Mouse (Mus musculus) stomach, postnatal 0 days (tissue): ENCODE measurements around the gene Gm20605. TPM values are rescaled to one million over a fixed set of nuclear protein-coding genes. Genes with fewer than 3 reads are reported as not detected.

Experiments
- ATAC-seq: fragments of 200-750 bp; cut with Nextera tagmentation; 2 replicates; pipeline ENCODE4 v1.8.0; 2017; ENCODE audit not compliant: low FRiP score, low TSS enrichment
- DNase-seq: peaks from one replicate; pipeline ENCODE4 v3.0.0-alpha.2; 2016; ENCODE audit warnings: low spot score
- H3K27ac ChIP-seq: fragments of 300-500 bp; sonication (generic); replicated peaks from 2 replicates; pipeline ENCODE4 v1.5.1; 2014; ENCODE audit warnings: mild to moderate bottlenecking, control low read depth
- H3K27me3 ChIP-seq: fragments of 300-500 bp; sonication (generic); 2 replicates; pipeline ENCODE4 v1.6.1; 2014; ENCODE audit warnings: low read length; ENCODE audit not compliant: control insufficient read depth, insufficient read depth
- H3K36me3 ChIP-seq: fragments of 300-500 bp; sonication (generic); 2 replicates; pipeline ENCODE4 v1.6.1; 2014; ENCODE audit warnings: low read length, mixed read lengths; ENCODE audit not compliant: control insufficient read depth, insufficient read depth
- H3K4me1 ChIP-seq: fragments of 300-500 bp; sonication (generic); replicated peaks from 2 replicates; pipeline ENCODE4 v1.6.1; 2014; ENCODE audit warnings: antibody characterized with exemption; ENCODE audit not compliant: control insufficient read depth, insufficient read depth
- H3K4me2 ChIP-seq: fragments of 300-500 bp; sonication (generic); replicated peaks from 2 replicates; pipeline ENCODE4 v1.6.1; 2014; ENCODE audit warnings: low read depth, mild to moderate bottlenecking, control low read depth, moderate library complexity
- H3K4me3 ChIP-seq: fragments of 300-500 bp; sonication (generic); 2 replicates; pipeline ENCODE4 v1.5.1; 2014; ENCODE audit warnings: low read depth, low read length, control low read depth
- H3K9ac ChIP-seq: fragments of 300-500 bp; sonication (generic); 2 replicates; pipeline ENCODE4 v1.6.1; 2014; ENCODE audit warnings: mild to moderate bottlenecking, low read length, control low read depth, mixed read lengths
- H3K9me3 ChIP-seq: fragments of 300-500 bp; sonication (generic); 2 replicates; pipeline ENCODE4 v1.6.1; 2016; ENCODE audit warnings: low read length; ENCODE audit not compliant: control insufficient read depth
- CTCF ChIP-seq: IDR thresholded peaks from 2 replicates; pipeline ENCODE4 v1.5.1; 2016; ENCODE audit warnings: antibody characterized with exemption, low read depth, mild to moderate bottlenecking, moderate library complexity
- EP300 ChIP-seq: optimal IDR thresholded peaks from 2 replicates; pipeline ENCODE3; 2016; ENCODE audit warnings: antibody characterized with exemption
- WGBS: fragments of 180-500 bp; shearing (Covaris S2); extraction: QIAGEN DNeasy Blood & Tissue Kit; methylation state at CpG from one replicate; pipeline ENCODE4 v1.1.7; 2014; 5-methylcytosine and 5-hydroxymethylcytosine counted together
- polyA plus RNA-seq: library from polyadenylated mRNA; unstranded; fragments of >200 nt; fragmentation: Nextera tagmentation; extraction: Ambion mirVana; gene quantifications from 2 replicates; pipeline ENCODE4 v1.2.1, GENCODE M21; 2015

The Gm20605 gene
- polyA plus RNA-seq, 1 experiment from 2014 or later, result 2.4 TPM

DNA sequence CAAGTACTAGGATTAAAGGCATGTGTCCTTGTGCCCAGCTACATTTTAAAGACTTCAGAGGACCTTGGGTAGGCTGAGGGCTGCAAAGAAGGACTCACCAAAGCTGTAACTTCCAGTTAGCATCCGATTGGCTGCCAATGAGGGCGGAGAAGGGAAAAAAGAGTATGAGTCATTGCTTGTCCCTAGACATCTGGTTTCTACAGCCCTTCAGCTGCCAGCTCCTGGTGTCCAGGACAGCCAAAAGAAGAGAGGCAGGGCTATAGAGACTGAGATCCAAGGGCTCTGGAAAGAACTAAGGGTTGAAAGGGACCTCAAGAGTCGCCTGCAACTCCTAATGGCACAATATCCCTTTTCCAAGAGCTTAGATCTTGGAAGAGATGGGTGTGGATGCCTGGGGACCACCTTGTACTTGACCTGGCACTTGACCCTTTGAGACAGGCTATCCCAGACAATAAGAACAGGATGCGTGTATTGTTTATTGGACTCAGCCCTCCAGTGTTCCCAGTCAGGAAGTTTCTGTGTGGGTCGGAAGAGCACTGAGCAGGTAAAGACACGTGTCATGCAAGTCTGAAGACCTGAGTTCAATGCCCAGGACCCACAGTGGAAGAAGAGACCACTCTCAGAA lies 31.2 kb downstream of the Gm20605 start:
- DNase-seq (peak; percentile 47), ATAC-seq (peak; percentile 41; the same call in 1 of the 2 replicates)
- Histone ChIP-seq H3K4me2 (no peak overlapping the region), H3K4me1 (no peaks in the 10 kb centered on the region), H3K27me3 (no peaks in the 10 kb centered on the region), H3K9ac (no peak overlapping the region), H3K9me3 (no peaks in the 10 kb centered on the region), H3K4me3 (no peak overlapping the region), H3K36me3 (no peaks in the 10 kb centered on the region), H3K27ac (peak overlapping the region; percentile 56; the same call in 1 of the 2 replicates)
- TF ChIP-seq EP300 (no peak), CTCF (no peak)
- 74% methylated on average over 6 of the region's 6 CpGs for WGBS

DNA sequence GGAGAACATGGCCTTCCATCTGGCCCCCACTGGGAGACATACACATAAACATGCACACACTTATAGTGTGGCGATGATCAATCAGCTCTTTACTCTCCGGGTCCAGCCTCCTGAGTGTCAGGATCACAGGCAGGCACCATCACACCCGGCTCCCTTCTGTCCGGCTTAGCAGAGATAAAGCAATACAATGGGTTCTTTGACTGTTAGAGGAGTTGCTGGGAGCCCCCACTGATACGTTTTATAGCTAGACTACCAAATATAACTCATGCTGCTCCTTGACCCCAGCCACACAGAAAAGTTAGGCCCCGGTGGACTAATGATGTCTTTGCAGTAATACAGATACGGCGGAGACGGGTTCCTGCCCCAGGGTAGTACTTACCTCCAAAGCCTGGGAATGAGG lies 34.1 kb downstream of the Gm20605 start:
- Histone ChIP-seq H3K4me2 (no peak overlapping the region), H3K4me3 (no peak overlapping the region), H3K27ac (no peak overlapping the region), H3K9me3 (no peaks in the 10 kb centered on the region), H3K36me3 (0 out of 2 replicates have a peak, but pooled peaks cover 6% of the 10 kb centered on the region), H3K4me1 (no peaks in the 10 kb centered on the region), H3K9ac (no peak overlapping the region), H3K27me3 (no peaks in the 10 kb centered on the region)
- no peak for TF ChIP-seq EP300
- TF ChIP-seq CTCF, result no peak
- ATAC-seq (no peak), DNase-seq (no peak)
- WGBS, result 77% methylated on average over 9 of the region's 9 CpGs

DNA sequence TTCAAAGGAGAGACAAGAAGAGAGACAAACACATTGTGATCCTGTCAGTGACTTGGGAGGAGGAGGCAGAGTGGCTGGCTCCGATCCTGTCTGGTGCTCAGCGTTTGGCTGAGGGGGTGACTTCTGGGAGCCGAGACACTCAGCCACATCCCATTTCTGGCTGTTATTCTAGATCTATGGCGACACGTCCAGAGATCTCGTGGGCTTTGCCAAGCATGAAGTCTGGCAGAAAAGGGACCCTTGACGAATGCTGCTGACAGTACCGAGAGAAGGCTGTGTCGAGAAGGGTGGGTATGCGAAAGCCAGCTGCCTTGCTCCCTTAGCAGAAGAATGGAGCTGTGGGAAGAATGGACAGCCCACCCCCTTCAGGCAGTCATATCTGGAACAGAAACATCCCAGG lies 40.0 kb downstream of the Gm20605 start:
- Histone ChIP-seq H3K9ac (no peak overlapping the region), H3K36me3 (0 out of 2 replicates have a peak, but pooled peaks cover 6% of the 10 kb centered on the region), H3K9me3 (no peaks in the 10 kb centered on the region), H3K27me3 (no peaks in the 10 kb centered on the region), H3K4me3 (no peak overlapping the region), H3K27ac (peak overlapping the region; percentile 40), H3K4me2 (0 out of 2 replicates have a peak overlapping the region, but pooled peaks have one; percentile 17), H3K4me1 (peaks cover 6% of the 10 kb centered on the region; the same call in 1 of the 2 replicates)
- peak; percentile 19; the same call in 1 of the 2 replicates for TF ChIP-seq CTCF
- no peak for TF ChIP-seq EP300
- ATAC-seq, result no peak
- WGBS, result 49% methylated on average over 10 of the region's 10 CpGs
- DNase-seq, result no peak

DNA sequence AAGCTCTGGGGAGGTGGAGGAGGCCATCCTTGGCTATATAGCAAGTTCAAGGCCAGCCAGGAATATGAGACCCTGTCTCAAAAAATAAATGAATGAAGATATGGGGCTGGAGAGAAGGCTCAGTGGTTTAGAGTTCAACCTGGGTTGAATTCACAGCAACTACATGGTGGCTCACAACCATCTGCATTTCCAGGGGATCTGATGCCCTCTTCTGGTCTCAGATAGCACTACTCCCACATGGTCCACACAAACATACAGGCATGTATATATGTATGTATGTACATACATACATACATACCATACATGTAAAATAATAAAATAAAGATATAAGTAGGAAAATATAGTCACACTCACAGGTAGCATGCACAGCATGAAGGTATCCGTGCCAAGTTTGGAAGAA lies 41.3 kb downstream of the Gm20605 start:
- H3K27ac ChIP-seq, result no peak overlapping the region

DNA sequence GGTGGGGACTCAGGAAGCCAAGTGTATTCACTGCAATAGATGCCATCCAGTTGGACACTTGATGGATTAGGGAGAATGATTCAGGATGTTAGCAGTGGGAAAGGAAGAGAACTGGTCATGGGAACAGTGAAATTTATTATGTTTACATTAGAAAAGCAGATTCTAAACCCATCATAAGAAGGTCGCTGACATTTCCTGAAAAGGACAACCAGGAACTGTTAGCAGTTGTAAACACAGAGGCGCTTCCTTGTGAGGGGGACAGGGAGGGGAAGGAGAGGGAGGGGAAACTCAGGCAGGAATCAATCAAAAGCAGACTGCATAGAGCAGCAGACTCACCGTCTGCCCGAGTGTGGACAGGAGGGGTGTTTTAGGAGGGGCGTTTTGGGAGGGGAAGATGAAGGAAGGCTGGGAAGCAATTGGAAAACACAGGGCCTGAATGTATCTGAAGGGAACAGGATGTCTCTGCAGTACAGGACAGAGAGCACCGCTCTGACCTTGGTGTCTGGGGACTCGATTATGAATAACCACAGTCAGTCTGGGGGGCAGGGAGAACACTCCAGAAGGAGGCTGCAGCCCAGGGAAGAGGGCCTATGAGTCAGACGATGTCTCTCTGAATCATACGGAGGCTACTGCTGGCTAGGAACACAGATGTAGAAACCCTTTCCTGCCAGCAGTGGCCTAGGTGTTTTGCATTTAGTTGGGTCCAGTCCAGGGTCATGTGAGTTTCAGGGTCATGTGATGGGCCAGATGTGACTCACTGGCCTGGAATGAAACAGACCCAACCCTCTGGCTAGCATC lies 42.7 kb downstream of the Gm20605 start:
- H3K4me1 ChIP-seq, result peaks cover 6% of the 10 kb centered on the region; the same call in 1 of the 2 replicates
- H3K4me2 ChIP-seq, result peak overlapping the region; percentile 18; the same call in 1 of the 2 replicates
- TF ChIP-seq CTCF (peak; percentile 1; the same call in 1 of the 2 replicates), EP300 (no peak)
- no peaks in the 10 kb centered on the region for H3K9me3 ChIP-seq
- 0 out of 2 replicates have a peak, but pooled peaks cover 2% of the 10 kb centered on the region for H3K36me3 ChIP-seq
- peak; percentile 90 for ATAC-seq
- WGBS, result 13% methylated on average over 9 of the region's 9 CpGs
- H3K4me3 ChIP-seq, result no peak overlapping the region
- H3K27ac ChIP-seq, result peak overlapping the region; percentile 90
- H3K27me3 ChIP-seq, result no peaks in the 10 kb centered on the region
- H3K9ac ChIP-seq, result 0 out of 2 replicates have a peak overlapping the region, but pooled peaks have one; percentile 23
- peak; percentile 70 for DNase-seq

More for the DNA sequence above, 41.3 kb downstream of the Gm20605 start:
- ATAC-seq (no peak), DNase-seq (no peak)
- Histone ChIP-seq H3K27me3 (no peaks in the 10 kb centered on the region), H3K9me3 (no peaks in the 10 kb centered on the region), H3K36me3 (0 out of 2 replicates have a peak, but pooled peaks cover 6% of the 10 kb centered on the region), H3K4me3 (no peak overlapping the region), H3K4me2 (no peak overlapping the region), H3K9ac (no peak overlapping the region), H3K4me1 (peaks cover 6% of the 10 kb centered on the region; the same call in 1 of the 2 replicates)
- TF ChIP-seq CTCF (peak; percentile 68), EP300 (no peak)
- whole genome bisulfite sequencing, result 98% methylated on average over 1 of the region's 1 CpGs
